Mouse (Mus musculus) cerebellum, adult 9-11 months (tissue): ENCODE data around the gene Tmprss11d.

Experiments
- DNase-seq: peaks from one replicate; pipeline ENCODE4 v3.0.0; 2022

Gene Tmprss11d

DNA sequence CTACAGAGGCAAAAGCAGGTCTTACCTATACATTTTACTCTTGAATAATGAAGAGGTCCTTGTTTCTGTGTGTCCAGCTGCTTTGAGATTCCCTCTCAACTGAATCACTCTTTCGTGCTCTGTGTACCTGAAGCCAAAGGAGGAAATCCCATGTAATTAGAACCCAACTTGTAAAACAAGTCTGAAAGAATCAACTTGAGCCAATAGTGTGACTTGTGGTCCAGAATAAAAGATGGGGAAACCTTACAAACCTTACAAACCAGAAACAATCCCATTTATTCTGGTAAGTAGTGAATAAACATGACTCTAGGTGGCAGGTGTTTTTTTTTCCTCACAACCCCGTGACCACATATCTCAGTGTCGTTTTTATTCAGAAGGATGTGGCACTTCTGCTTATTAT is at the start of gene Tmprss11d:
Gene Tmprss11d, minus strand, starts transcription at position 101 of the 400 bp plus-strand sequence.
- DNase-seq: no peak

DNA sequence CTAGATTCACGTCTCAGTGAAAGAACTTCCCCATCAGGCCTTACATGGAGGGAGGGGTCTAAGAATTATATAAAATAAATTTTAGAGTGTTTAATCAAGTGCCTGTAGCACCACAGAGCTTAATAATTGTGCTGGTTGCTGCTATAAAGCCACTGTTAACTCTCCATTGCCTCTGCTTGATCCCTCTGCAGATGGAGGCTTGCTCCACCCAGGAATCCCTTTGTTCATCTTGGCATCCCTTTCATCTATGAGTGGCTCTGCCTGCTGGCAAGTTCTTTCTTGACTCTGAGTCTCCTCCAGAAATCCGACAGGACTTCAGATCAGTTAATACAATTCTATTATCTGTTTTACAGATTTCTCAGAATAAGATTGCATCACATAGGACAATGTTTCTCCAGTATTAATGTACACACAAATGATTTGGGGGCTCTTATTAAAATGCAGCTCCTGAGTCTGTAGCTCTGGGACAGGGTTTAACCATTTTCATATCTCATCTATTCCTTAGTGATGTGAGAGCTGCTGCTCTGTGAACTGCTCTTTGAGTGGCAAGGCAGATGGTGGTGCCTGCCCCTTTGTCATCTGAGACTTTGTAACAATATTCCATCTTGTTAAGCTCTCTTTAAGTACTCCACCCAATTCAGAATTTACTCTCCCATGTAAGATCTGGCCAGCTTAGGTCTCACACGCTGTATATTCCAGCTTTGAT is 48.3 kb upstream of the Tmprss11d start:
- no peak for DNase-seq

DNA sequence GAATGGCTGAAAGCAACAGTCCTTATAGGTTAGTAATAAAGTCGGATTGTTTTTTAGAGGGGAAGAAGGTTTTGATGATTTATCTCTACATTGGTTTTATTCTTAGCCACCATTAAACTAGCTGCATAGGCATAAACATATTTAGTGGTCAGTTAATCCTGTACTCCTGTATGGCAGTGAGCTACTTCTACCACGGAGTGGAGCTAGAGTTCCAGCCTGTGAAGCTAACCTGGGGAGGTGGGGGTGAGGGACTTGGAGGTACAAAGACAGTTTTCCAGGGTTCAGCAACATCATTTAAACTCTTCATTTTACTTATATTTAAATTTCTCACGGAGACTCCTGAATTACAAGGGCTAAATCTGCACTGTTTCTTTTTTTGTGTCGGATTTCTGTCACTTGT is 46.3 kb upstream of the Tmprss11d start:
- no peak for DNase-seq

DNA sequence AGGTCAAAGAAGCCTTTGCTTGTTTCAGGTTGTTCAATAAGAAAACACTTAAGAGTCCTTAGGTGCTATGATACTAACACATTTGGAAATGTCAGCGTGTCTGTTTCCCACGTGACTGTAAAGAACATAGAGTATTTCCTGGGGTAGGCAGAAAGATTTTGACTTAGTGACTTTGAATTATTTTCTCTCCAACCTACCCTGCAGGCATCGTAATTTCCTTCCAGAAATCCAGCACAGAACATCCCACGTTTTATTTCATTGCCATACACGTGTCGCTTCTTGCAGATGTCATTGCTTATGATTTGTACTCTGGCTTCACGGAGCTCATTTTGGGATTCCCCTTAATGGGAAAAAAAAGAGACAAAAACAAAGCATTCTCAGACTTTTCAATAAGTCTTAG is 41.1 kb upstream of the Tmprss11d start:
- DNase-seq: no peak

DNA sequence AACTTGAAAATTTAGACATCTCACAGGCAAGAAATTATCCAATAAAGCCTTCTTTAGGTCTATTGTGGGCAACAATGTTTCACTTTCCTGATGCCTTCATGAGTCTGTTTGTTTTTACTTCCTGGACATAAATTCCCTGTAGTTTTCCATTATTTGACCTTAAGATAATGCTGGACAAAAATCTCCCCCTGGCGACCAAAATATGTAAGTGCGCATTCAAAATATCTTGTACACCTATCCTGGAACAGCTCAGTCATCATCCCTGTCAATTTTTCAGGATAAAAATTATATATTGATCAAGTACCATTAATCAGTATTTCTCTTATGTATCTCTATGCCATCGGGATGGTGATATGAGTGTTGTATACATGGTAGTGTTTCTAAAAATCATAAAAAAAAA is 37.6 kb upstream of the Tmprss11d start:
- peak; percentile 13 for DNase-seq

DNA sequence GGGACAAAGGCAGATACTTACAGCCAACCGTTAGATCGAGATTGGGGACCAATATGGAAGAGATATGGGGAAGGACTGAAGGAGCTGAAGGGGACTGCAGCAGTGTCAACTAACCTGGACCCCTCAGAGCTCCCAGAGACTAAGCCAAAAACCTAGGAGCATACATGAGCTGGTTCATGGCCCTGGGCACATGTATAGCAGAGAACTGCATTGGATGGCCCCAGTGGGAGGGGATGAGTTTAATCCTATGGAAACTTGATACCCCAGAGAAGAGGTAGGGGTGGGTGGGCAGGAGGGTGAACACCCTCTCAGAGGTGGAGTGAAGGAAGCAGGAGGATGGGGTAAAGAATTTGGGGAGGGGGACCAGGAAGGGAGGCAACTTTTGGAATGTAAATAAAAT is 34.7 kb upstream of the Tmprss11d start:
- no peak for DNase-seq

DNA sequence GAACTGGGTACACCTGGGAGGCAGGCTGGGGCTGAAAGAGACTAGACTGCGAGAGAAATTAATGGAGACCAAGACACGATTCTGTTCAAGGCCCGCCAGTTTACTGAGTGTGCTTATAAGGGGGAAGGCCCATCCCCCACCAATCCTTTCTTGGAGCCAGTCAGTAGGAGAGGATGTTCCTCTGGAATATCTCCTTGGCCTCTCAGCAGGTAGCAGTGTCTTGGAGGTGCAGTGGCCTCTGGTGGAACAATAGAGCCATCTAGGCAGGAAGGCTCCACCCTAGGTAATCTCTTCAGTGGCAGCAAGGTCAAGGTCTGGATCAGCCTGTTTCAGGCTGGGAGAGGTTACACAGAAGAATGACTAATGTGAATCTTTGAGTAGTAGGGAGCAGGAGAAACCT is 34.0 kb upstream of the Tmprss11d start:
- no peak for DNase-seq

DNA sequence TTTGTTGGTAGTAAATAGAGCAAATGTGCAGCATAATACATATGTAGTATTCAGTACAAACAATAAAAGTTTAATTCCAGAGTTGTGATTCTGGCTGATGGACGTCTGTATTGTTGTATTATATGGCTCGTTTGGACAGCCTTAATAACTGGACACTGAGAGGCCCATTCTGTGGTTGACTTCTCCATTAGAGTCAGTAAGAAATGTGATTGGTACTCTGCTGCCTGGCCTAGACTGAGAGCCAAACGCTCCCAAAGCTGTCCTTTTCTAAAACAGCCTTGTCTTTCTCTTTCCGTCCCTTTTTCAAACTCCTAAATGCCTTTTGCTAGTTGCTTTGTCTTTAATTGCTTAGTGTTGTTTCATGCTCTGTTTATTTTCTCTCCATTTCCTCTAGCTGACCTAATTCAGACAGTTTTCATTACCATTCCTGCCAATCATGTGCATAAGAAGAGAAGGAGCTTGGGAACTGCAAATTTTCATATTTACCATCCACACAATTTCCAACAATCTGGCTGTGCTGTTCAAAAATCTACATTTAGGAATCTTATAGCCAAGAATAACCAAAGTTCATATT is 13.7 kb downstream of the Tmprss11d start:
- peak; percentile 24 for DNase-seq

DNA sequence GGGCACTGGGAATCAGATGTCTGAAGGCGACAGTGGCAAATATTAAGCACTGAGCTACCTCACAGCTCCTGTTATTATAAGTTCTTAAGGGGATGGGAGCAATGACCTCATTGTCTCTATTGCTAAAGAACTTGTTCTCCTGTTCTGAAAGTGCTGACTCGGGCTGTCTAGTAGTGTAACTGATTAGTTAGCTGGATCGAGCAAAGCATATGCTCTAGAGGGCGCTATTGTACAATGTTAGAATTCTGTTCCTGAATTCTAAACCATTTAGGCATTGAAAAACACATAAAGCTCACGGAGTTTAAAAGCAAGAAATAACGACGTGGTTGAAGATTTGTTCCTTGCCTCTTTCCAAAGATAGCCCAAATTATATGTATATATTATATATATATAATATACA is 20.3 kb downstream of the Tmprss11d start:
- peak; percentile 27 for DNase-seq

DNA sequence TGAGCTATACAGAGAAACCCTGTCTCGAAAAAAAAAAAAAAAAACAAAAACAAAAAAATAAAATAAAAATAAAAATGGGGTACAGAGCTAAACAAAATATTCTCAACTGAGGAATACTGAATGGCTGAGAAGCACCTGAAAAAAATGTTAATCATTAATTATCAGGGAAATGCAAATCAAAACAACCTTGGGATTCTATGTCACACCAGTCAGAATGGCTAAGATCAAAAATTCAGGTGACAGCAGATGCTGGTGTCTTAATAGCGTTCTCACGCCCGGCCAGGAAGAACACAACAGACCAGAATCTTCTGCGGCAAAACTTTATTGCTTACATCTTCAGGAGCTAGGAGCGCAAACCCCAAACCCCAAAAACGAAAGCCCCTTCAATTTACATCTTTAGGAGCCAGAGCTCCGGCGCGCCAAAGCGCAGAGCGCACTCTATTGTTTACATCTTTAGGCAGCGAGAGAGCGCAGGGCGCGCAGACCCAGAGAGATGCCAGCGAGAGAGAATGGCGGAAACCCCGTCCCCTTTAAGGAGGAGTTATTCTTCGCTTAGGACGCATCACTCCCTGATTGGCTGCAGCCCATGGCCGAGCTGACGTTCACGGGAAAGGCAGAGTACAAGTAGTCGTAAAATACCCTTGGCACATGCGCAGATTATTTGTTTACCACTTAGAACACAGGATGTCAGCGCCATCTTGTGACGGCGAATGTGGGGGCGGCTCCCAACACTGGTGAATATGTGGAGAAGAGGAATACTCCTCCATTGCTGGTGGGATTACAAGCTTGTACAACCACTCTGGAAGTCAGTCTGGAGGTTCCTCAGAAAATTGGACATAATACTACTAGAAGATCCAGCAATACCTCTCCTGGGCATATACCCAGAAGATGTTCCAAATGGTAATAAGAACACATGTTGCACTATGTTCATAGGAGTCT is 54.9 kb downstream of the Tmprss11d start:
- DNase-seq: peak; percentile 4

DNA sequence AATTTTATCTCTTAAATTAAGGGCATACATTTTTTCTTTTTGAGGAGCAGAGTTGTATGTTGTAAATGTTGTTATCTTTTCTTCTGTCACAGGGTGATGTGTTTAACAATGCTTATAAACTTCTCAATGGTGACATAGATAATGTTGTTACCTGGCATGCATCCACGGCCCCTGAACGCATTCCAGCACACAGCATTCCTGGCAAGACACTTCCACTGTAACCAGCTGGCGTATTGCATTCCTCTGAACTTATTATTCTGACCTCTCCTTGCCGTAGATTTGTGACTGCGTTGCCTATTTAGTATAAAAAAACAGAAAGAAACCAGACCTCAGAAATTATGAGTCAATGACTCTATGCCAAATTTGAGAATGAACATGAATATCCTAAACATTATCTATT is 67.1 kb downstream of the Tmprss11d start:
- peak; percentile 79 for DNase-seq

DNA sequence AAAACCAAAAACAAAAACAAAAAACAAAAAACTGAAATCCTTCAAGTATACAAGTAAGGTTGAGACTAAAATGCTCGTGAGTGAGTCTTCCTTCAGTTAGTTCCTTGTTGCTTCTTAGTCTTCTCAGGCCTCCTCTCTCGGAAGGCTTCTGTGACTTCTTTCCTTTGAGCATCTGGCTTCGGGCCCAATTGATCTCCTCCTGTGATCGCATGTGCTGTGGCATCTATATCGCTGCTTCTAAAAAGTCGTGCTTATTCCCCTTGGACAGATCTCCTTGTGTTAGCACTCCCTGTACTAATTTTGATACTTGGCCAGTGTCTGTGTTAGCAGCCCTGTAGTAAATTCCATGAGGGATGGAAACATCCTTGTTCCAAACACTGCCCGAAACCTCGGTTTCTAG is 69.3 kb downstream of the Tmprss11d start:
- peak; percentile 16 for DNase-seq

DNA sequence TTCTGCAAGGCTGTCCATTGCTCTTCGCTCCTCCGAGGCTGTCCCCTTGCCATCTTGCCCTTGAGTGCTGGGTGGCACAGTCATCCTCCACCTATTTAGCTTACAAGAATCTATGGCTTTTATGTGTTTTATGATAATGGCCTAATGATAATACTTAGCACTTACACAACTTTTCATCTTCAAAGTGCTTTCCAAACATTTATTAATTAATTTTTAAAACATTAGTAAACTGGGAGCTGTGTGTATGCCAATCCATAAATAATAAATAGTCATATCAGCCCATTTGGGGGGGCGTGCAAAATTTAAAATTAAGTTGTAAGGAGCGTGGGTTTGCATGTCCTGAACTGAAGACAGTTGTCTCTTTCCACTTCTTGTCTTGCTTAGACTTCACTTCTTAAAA is 84.0 kb downstream of the Tmprss11d start, which contains the start of gene Tmprss11c:
Gene Tmprss11c, minus strand, starts transcription at position 101 of the 400 bp plus-strand sequence.
- no peak for DNase-seq
